Mouse (Mus musculus): ENCODE measurements at regions not wholly inside any gene's neighbourhood (a gene's known extent, or its start where the extent isn't known, plus 50 kb on each side); places are given as distances from the start of the nearest gene placed in this dataset.

DNA sequence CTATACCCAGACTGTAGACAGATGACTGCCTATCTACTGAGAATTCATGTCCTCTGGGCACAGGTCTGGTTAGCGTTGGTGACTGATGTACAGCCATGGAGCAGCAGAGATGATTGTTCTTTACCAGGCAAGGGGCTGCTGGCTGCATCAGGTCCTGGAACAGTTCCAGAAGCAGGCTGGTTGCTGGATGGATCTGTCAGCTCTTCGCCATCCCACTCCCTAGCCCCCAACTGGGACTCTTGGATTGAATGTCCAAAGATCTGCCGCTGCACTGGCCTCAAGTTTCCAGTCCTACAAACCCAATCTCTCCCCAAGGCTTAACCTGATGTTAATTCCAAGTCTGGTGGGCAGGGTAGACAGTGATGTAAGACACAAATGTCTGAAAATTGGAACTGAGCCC lies 200.7 kb upstream of the Meis1 start:
- H3K4me2 ChIP-seq (ENCODE audit: insufficient read depth, low read depth, poor library complexity, severe bottlenecking) = no peak overlapping the region
- dilution Hi-C loops (cut with MboI; ENCODE audit: extremely low pct_ligation_motif_present, extremely low pct_unique_long_range_greater_than_20kb, low sequenced_read_pairs) = no loop called here

DNA sequence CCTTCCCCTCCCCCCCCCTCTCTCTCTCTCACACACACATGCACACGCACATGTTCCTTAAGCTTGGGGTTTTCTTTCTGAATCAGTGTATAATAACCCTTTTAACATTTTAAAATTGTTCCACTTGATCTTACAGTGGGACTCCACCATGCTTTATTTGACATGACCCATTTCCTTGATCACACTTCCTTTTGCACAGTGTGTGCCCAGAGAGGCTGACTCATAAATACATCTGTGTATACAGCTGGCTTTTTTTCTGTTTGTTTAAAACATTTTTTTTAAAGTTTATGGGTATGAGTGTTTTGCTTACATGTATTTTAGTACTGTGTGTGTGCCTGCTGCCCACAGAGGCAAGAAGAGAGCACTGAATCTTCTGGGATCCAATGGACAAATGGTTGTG lies 202.7 kb upstream of the Meis1 start:
- dilution Hi-C loops (cut with MboI; ENCODE audit: extremely low pct_ligation_motif_present, extremely low pct_unique_long_range_greater_than_20kb, low sequenced_read_pairs) (no loop called here), in situ Hi-C loops (cut with MboI; ENCODE audit: low pct_ligation_motif_present, low pct_unique_long_range_greater_than_20kb, low sequenced_read_pairs) (no loop called here)
- DNase-seq (ENCODE audit: extremely low read depth) = peak; percentile 50
- Histone ChIP-seq H3K4me2 (ENCODE audit: insufficient read depth, low read depth, poor library complexity, severe bottlenecking) (no peak overlapping the region), H3K9me3 (replicated peaks; ENCODE audit: low read length) (no peaks in the 10 kb centered on the region), H3K27ac (ENCODE audit: insufficient read depth, low read depth) (no peak overlapping the region), H3K79me2 (replicated peaks; ENCODE audit: control insufficient read depth, extremely low read depth, insufficient read depth, poor library complexity, severe bottlenecking) (no peaks in the 10 kb centered on the region), H3K27me3 (replicated peaks) (no peaks in the 10 kb centered on the region), H3K36me3 (replicated peaks in 1 of 2; ENCODE audit: control insufficient read depth in 1 of 2, insufficient read depth in 1 of 2, low read length in 1 of 2) (no peaks in the 10 kb centered on the region), H3K4me3 (replicated peaks in 1 of 3; ENCODE audit: low read depth in 2 of 3, low read length in 2 of 3, poor library complexity in 1 of 3) (no peak overlapping the region), H3K4me1 (ENCODE audit: control insufficient read depth in 1 of 2, insufficient read depth in 2 of 2) (peaks cover 8 to 41% of the 10 kb centered on the region in 2 experiments), H3K9ac (ENCODE audit: insufficient read depth, low read depth) (no peak overlapping the region)
- TF ChIP-seq ELF1 (IDR thresholded peaks at IDR 0.05; ENCODE audit: low read depth, low read length) = 0 out of 2 replicates have a peak, but pooled peaks have one; percentile 20
- TF ChIP-seq IRF4 (IDR thresholded peaks at IDR 0.05; ENCODE audit: low read depth, low read length) = peak; percentile 60
- TF ChIP-seq EP300 (IDR thresholded peaks at IDR 0.05; ENCODE audit: low read length) = peak; percentile 51
- peak; percentile 36; the same call in 1 of the 2 replicates for TF ChIP-seq BHLHE40 (IDR thresholded peaks at IDR 0.05; ENCODE audit: low read depth, low read length)
- TF ChIP-seq RCOR1 (conservative IDR thresholded peaks at IDR 0.05; ENCODE audit: low read depth, low read length) = no peak
- peak; percentile 84 for TF ChIP-seq ZNF384 (IDR thresholded peaks at IDR 0.05; ENCODE audit: low read depth, low read length)
- TF ChIP-seq ETS1 (conservative IDR thresholded peaks at IDR 0.05; ENCODE audit: low read depth, low read length) = peak; percentile 64
- no peak for TF ChIP-seq MEF2A (IDR thresholded peaks at IDR 0.05; ENCODE audit: borderline replicate concordance, low read depth, low read length)

More for the DNA sequence above, 200.7 kb upstream of the Meis1 start:
- Histone ChIP-seq H3K9ac (ENCODE audit: insufficient read depth, low read depth) (no peak overlapping the region), H3K27me3 (replicated peaks) (no peaks in the 10 kb centered on the region), H3K27ac (ENCODE audit: insufficient read depth, low read depth) (no peak overlapping the region), H3K9me3 (replicated peaks; ENCODE audit: low read length) (no peaks in the 10 kb centered on the region), H3K4me3 (replicated peaks in 1 of 3; ENCODE audit: low read depth in 2 of 3, low read length in 2 of 3, poor library complexity in 1 of 3) (no peak overlapping the region), H3K79me2 (replicated peaks; ENCODE audit: control insufficient read depth, extremely low read depth, insufficient read depth, poor library complexity, severe bottlenecking) (no peaks in the 10 kb centered on the region), H3K4me1 (ENCODE audit: control insufficient read depth in 1 of 2, insufficient read depth in 2 of 2) (peaks cover 5 to 38% of the 10 kb centered on the region in 2 experiments), H3K36me3 (replicated peaks in 1 of 2; ENCODE audit: control insufficient read depth in 1 of 2, insufficient read depth in 1 of 2, low read length in 1 of 2) (no peaks in the 10 kb centered on the region)
- no peak for TF ChIP-seq ZKSCAN1 (IDR thresholded peaks at IDR 0.05; ENCODE audit: borderline replicate concordance, low read depth, low read length)
- no peak for TF ChIP-seq MEF2A (IDR thresholded peaks at IDR 0.05; ENCODE audit: borderline replicate concordance, low read depth, low read length)
- no peak for TF ChIP-seq CHD1 (IDR thresholded peaks at IDR 0.05; ENCODE audit: low read depth, low read length)
- TF ChIP-seq USF1 (IDR thresholded peaks at IDR 0.05; ENCODE audit: low read depth, low read length) = no peak
- TF ChIP-seq SMC3 (IDR thresholded peaks at IDR 0.05; ENCODE audit: low read depth, low read length) = no peak
- no peak for TF ChIP-seq ETS1 (conservative IDR thresholded peaks at IDR 0.05; ENCODE audit: low read depth, low read length)
- no peak for TF ChIP-seq JUND (conservative IDR thresholded peaks at IDR 0.05; ENCODE audit: low read depth, low read length)
- no peak for TF ChIP-seq SIN3A (IDR thresholded peaks at IDR 0.05; ENCODE audit: low read length)
- no peak for TF ChIP-seq NELFE (IDR thresholded peaks at IDR 0.05; ENCODE audit: low read depth, low read length)
- TF ChIP-seq POLR2AphosphoS2 (IDR thresholded peaks at IDR 0.05; ENCODE audit: low read depth, low read length) = no peak
- no peak for TF ChIP-seq JUN (IDR thresholded peaks at IDR 0.05; ENCODE audit: insufficient read depth, low read depth, low read length)
- no peak for TF ChIP-seq RAD21 (IDR thresholded peaks at IDR 0.05; ENCODE audit: low read depth, low read length)
- TF ChIP-seq ZNF384 (IDR thresholded peaks at IDR 0.05; ENCODE audit: low read depth, low read length) = no peak
- TF ChIP-seq MXI1 (IDR thresholded peaks at IDR 0.05; ENCODE audit: low read depth, low read length) = no peak
- in situ Hi-C loops (cut with MboI; ENCODE audit: low pct_ligation_motif_present, low pct_unique_long_range_greater_than_20kb, low sequenced_read_pairs) = no loop called here
- DNase-seq (ENCODE audit: extremely low read depth) = no peak
